Mouse (Mus musculus) frontal cortex, adult 2 months (tissue): ENCODE measurements around the gene Gm1113. TPM values are rescaled to one million over a fixed set of nuclear protein-coding genes. Genes with fewer than 3 reads are reported as not detected.
A peak's percentile ranks its signal among the peaks of the same experiment; 100 is the strongest.

Source experiments
- DNase-seq, 2 experiments: peaks; one replicate each; pipeline ENCODE4 v3.0.0; 2022; ENCODE audit warnings: low spot score in 1 of 2; ENCODE audit errors: extremely low spot score in 1 of 2
- polyA plus RNA-seq: library from polyadenylated mRNA; depleted of rRNA; stranded (reverse); fragments of >200 nt; gene quantifications from 2 replicates; pipeline ENCODE4 v1.2.3, GENCODE M21; 2012; rRNA removed

Gm1113 gene
- polyA plus RNA-seq, 1 experiment, result not detected

DNA sequence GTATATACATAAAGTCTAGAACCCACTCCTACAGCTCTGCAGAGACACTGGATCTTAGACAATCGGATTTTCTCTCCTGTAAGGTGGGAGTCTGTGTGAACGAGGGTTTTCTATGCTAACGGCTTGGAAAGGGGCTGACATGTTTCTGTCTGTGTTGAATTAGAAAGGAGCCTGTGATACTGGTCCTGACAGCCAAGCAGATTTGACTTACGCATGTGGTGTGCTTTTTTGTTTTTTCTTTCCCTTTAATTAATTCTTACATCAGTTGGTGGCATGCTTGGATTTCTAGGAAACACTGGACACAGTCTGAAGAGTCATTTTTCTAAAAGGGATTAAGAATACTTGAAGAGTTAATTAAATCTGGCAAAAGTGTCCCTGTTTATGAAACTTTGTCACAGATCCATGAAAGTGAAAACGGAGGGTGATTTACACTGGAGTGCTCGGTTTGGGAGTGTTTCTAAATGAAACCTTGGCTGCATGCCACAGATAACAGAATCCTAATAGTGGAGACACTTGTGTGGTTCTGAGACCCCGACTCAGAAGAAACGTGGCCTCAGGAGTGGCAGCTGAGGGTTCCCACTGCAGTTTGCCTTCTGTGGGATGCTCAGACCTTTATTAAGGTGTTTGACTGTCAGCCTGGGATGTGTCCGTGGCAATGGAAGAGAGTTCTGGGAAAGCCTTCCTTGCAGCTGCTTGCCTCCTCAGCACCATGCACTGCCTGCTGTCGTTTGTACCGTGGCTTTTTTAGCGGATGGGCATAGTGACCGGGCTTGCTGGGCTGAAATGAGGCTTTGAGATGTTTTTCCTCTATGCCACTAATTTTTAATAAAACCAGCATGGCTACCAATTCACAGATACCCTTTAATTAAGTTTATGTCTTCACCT lies 35.8 kb downstream of the Gm1113 start:
- DNase-seq, result no peak

DNA sequence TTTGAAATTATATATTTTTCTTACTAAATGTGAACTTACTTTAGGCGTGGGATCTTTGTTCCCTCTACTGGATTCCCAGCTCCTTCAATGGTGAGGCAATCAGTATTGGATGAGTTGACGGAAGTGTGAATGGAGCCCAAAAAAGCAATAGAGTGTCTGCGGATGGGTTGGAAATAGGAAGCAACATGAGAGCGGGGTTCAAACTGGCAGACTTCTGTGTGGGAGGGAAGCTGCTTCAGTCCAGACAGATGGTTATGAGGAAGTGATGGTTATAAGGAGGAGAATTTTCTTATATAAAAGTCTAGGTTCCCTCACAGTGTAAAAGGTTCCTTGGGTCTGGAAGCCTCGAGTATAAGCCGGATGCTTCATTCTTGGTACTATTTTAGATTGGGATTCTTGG lies 38.6 kb downstream of the Gm1113 start:
- DNase-seq, result peak; percentile 34 to 66

GRCm38 (mm10) chr9:35475394-35475793 lies 42.7 kb downstream of the Gm1113 start:
- DNase-seq, result no peak

DNA sequence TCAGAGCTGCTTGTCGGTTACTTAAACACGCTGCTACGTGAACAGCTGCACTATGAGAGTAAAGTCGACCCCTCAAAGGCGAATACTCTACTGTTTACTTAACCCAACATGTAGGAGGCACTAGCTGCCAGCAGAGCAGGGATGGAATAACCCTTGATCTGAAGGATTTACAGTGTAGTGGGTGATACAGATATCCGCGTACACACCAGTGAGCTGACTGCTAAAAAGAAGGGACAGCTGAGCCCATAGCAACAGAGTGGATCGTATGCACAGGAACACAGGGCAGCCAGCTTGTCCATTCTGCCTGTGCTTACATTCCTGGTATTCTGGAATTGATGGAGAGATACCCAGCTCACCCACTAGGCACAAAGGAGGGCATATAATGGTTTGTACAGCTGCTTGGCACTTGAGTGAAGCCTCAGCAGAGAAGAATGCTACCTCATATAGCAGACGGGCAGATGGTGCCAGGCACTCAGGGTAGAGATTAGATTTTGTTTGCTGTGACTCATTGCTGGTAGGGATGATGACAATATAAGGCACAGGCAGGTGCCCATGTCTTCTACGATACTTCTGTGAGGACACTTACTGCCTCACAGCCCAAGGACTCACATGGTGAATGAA lies 43.9 kb downstream of the Gm1113 start:
- DNase-seq, result no peak

- no peak for DNase-seq
Observed at GRCm38 (mm10) chr9:35468913-35469312, 49.2 kb downstream of the Gm1113 start.

- no peak for DNase-seq
Observed at GRCm38 (mm10) chr9:35467264-35467817, 50.7 kb downstream of the Gm1113 start.

DNA sequence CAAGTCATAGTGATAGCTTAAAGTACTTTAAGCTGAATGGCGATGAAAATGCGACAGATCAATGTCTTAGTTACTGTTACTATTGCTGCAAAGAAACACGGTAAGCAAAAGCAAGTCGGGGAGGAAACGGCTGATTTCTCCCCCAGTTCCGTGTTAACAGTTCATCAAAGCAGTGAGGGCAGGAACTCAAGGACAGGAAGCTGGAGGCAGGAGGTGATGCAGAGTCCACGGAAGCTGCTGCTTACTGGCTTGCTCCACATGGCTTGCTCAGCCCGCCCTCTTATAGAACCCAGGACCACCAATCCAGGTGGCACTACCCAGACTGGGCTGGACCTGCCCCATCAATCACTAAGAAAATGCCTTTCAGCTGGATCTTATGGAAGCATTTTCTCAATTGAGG lies 58.5 kb downstream of the Gm1113 start:
- DNase-seq, result no peak

Other genes with a start within 250 kb of the Gm1113 start
- 5.6 and 7.3 TPM in 2 replicates for gene Cdon, start 97.1 kb downstream of the Gm1113 start, polyA plus RNA-seq
- gene Ddx25, start 40.3 kb upstream of the Gm1113 start, polyA plus RNA-seq, result 13.5 and 15.5 TPM in 2 replicates
- 12.3 and 13.3 TPM in 2 replicates for gene Pus3, start 40.3 kb upstream of the Gm1113 start, polyA plus RNA-seq
- gene Pate2, start 52.0 kb upstream of the Gm1113 start, polyA plus RNA-seq, result 0.57 and 0.70 TPM in 2 replicates
- gene Hyls1, start 52.1 kb upstream of the Gm1113 start, polyA plus RNA-seq, result 5.0 and 6.2 TPM in 2 replicates
- gene Pate4, start 93.7 kb upstream of the Gm1113 start, polyA plus RNA-seq, result not detected in 2 replicates
- not detected in 2 replicates for gene Pate3, start 129.9 kb upstream of the Gm1113 start, polyA plus RNA-seq
- gene Pate1, start 169.1 kb upstream of the Gm1113 start, polyA plus RNA-seq, result not detected in 2 replicates
- gene Gm17677, start 222.8 kb upstream of the Gm1113 start, polyA plus RNA-seq, result not detected in 2 replicates